ENCODE assay signal across 8 mouse cellular contexts in the genomic region with DNA sequence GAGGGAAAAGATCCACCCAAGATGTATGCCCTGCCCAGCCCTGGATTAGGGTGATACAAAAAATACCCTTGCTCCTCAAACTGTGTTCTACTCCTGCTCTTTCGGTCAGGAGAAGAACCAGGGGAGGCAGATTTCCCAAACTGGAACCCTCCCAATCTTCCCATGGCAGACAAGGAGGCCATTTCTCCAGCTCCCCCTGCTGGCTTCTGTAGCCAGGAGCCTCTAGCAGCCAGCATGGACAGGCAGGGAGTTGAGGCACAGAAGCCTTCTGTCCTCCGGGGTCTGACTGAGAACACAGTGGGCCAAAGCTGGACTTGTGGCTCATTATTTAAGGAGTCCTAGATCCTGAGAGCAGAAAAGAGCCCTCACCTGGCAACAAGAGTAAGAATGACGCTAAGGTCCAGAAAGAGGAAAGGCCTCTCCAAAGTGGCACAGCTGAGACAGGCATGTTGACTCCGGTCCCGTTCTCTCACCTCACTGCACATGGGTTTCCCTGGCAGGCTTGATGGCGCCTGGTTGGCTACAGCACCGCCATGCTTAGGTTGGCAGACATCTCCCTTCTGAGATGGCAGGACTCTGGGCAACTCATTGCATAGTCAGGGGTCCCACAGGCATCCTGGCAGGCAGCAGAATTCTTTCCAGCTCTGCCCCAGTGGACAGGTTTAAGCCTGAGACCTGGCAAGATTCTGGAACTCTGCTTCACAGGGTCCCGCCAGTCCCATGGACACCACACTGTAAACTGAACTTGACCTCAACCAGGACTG.
DNase-seq lines count a peak whose midpoint lies in the region; ATAC-seq and TF ChIP-seq lines count a peak whose summit lies in the region.
"Had no signal": no experiment of that assay in that cellular context is flagged by ENCODE, and none has a peak within 500 bp of the region (broad histone marks: within the 10 kb centered on the region; RNA-seq: fewer than 3 reads in every experiment).

No protein-coding gene starts in this region.

- no peaks in the 10 kb centered on the region for H3K27me3 ChIP-seq in hindbrain, postnatal 0 days (ENCODE audit: insufficient read depth, low read length)
- H3K27me3 ChIP-seq in hindbrain, embryonic 14.5 days (ENCODE audit: control insufficient read depth, insufficient read depth, low read length), result no peaks in the 10 kb centered on the region
- H3K27me3 ChIP-seq in testis, adult 2 months (ENCODE audit: control insufficient read depth, insufficient read depth, low read length), result no peaks in the 10 kb centered on the region
- H3K27me3 ChIP-seq in embryonic facial prominence, embryonic 11.5 days (ENCODE audit: control insufficient read depth, insufficient read depth, low read length), result no peaks in the 10 kb centered on the region

- H3K36me3 ChIP-seq in hindbrain, postnatal 0 days (ENCODE audit: insufficient read depth, low read length), result no peaks in the 10 kb centered on the region
- no peaks in the 10 kb centered on the region for H3K36me3 ChIP-seq in hindbrain, embryonic 14.5 days (replicated peaks; ENCODE audit: control insufficient read depth, insufficient read depth)
- H3K36me3 ChIP-seq in testis, adult 2 months (ENCODE audit: control insufficient read depth, insufficient read depth, low read length), result no peaks in the 10 kb centered on the region
- H3K36me3 ChIP-seq in embryonic facial prominence, embryonic 11.5 days (replicated peaks; ENCODE audit: control insufficient read depth, insufficient read depth, low read depth, low read length), result no peaks in the 10 kb centered on the region

- TF ChIP-seq CTCF in hindbrain, postnatal 0 days (IDR thresholded peaks at IDR 0.05; ENCODE audit: low read depth), result peak; percentile 47
- TF ChIP-seq CTCF in testis, adult 2 months (IDR thresholded peaks at IDR 0.05; ENCODE audit: control insufficient read depth, insufficient read depth, insufficient replicate concordance, low read depth, low read length), result 0 out of 2 replicates have a peak, but pooled peaks have one; percentile 6

- no peak overlapping the region for H3K4me2 ChIP-seq in hindbrain, postnatal 0 days (ENCODE audit: low read depth, low read length)
- no peak overlapping the region for H3K4me2 ChIP-seq in hindbrain, embryonic 14.5 days (replicated peaks)
- no peak overlapping the region for H3K4me2 ChIP-seq in embryonic facial prominence, embryonic 11.5 days (ENCODE audit: low read depth, low read length)

- H3K9me3 ChIP-seq in hindbrain, postnatal 0 days (ENCODE audit: low read length), result no peaks in the 10 kb centered on the region
- no peaks in the 10 kb centered on the region for H3K9me3 ChIP-seq in hindbrain, embryonic 14.5 days (ENCODE audit: control insufficient read depth, low read length)
- no peaks in the 10 kb centered on the region for H3K9me3 ChIP-seq in embryonic facial prominence, embryonic 11.5 days (replicated peaks; ENCODE audit: control insufficient read depth, low read length)

- no peaks in the 10 kb centered on the region for H3K4me1 ChIP-seq in hindbrain, postnatal 0 days (ENCODE audit: insufficient read depth, low read length)
- H3K4me1 ChIP-seq in hindbrain, embryonic 14.5 days (replicated peaks; ENCODE audit: control insufficient read depth, insufficient read depth, low read length), result no peaks in the 10 kb centered on the region
- H3K4me1 ChIP-seq in testis, adult 2 months (ENCODE audit: control insufficient read depth, insufficient read depth, low read length), result no peaks in the 10 kb centered on the region; the same call in 1 of the 2 replicates
- H3K4me1 ChIP-seq in embryonic facial prominence, embryonic 11.5 days (ENCODE audit: control insufficient read depth, insufficient read depth, low read length), result no peaks in the 10 kb centered on the region

- no peak overlapping the region for H3K9ac ChIP-seq in hindbrain, postnatal 0 days (replicated peaks; ENCODE audit: low read length)
- H3K9ac ChIP-seq in hindbrain, embryonic 14.5 days, result no peak overlapping the region
- no peak overlapping the region for H3K9ac ChIP-seq in embryonic facial prominence, embryonic 11.5 days (replicated peaks; ENCODE audit: low read length)

- DNase-seq in hindbrain, postnatal 0 days (ENCODE audit: low spot score), result peak; percentile 44
- DNase-seq in hindbrain, embryonic 14.5 days (ENCODE audit: low spot score), result no peak
- no peak for DNase-seq in testis, postnatal 14 days (ENCODE audit: low spot score)
- peak; percentile 45 for DNase-seq in embryonic facial prominence, embryonic 11.5 days (ENCODE audit: low spot score)
- no peak for DNase-seq in right cerebral cortex, postnatal 25 days

- H3K27ac ChIP-seq in hindbrain, postnatal 0 days, result no peak overlapping the region
- H3K27ac ChIP-seq in hindbrain, embryonic 14.5 days, result no peak overlapping the region
- H3K27ac ChIP-seq in testis, adult 2 months (ENCODE audit: control insufficient read depth, insufficient read depth, low read depth, low read length), result no peak overlapping the region
- H3K27ac ChIP-seq in embryonic facial prominence, embryonic 11.5 days (replicated peaks; ENCODE audit: low read depth, low read length), result no peak overlapping the region

- TF ChIP-seq POLR2A in testis, adult 2 months (IDR thresholded peaks at IDR 0.05; ENCODE audit: control insufficient read depth, low read depth, low read length), result no peak

- no peak overlapping the region for H3K4me3 ChIP-seq in hindbrain, postnatal 0 days (ENCODE audit: low read length)
- no peak overlapping the region for H3K4me3 ChIP-seq in hindbrain, embryonic 14.5 days (replicated peaks; ENCODE audit: low read length)
- H3K4me3 ChIP-seq in testis, adult 2 months (ENCODE audit: control insufficient read depth, low read depth, low read length), result no peak overlapping the region
- no peak overlapping the region for H3K4me3 ChIP-seq in embryonic facial prominence, embryonic 11.5 days (ENCODE audit: low read depth, low read length)
- H3K4me3 ChIP-seq: myocyte had no signal

- 61% methylated on average over 8 of the region's 8 CpGs for WGBS in hindbrain, postnatal 0 days
- WGBS in hindbrain, embryonic 14.5 days, result 79% methylated on average over 8 of the region's 8 CpGs
- WGBS in embryonic facial prominence, embryonic 11.5 days, result 77% methylated on average over 8 of the region's 8 CpGs

- ATAC-seq in hindbrain, postnatal 0 days, result peak; percentile 45; the same call in 1 of the 2 replicates
- ATAC-seq in hindbrain, embryonic 14.5 days (ENCODE audit: low FRiP score), result no peak
- ATAC-seq in embryonic facial prominence, embryonic 11.5 days (replicated peaks; ENCODE audit: insufficient number of reproducible peaks, low FRiP score, low TSS enrichment, low read depth), result no peak
- no peak for ATAC-seq in megakaryocyte, adult 5-6 weeks (ENCODE audit: poor library complexity, severe bottlenecking)

Comparison
In these comparisons a context has a peak if more than half of its experiments do, and no peak if none do; other contexts are left out.
1. DNase-seq: peak in hindbrain, postnatal 0 days (single experiment) and embryonic facial prominence, embryonic 11.5 days (single experiment); none in hindbrain, embryonic 14.5 days (single experiment), testis, postnatal 14 days (single experiment) and right cerebral cortex, postnatal 25 days (single experiment).